Mouse (Mus musculus) spleen, postnatal 36 days (tissue): ENCODE measurements around the gene Rasa1.

Experiments
- DNase-seq, 2 experiments: peaks; one replicate each; pipeline ENCODE4 v3.0.0; 2022; ENCODE audit warnings: low spot score in 2 of 2, mixed read lengths in 1 of 2

The Rasa1 gene

GRCm38 (mm10) chr13:85288843-85289713 lies at the start of gene Rasa1:
Gene Rasa1, minus strand, starts transcription at chr13:85289130.
- peak; percentile 90 for DNase-seq

GRCm38 (mm10) chr13:85311547-85311946 lies 22.6 kb upstream of the Rasa1 start:
- no peak for DNase-seq

- no peak for DNase-seq
Measured at GRCm38 (mm10) chr13:85310968-85311367, 22.0 kb upstream of the Rasa1 start.

GRCm38 (mm10) chr13:85310483-85310882 lies 21.6 kb upstream of the Rasa1 start:
- DNase-seq, result no peak

GRCm38 (mm10) chr13:85306039-85306438 lies 17.1 kb upstream of the Rasa1 start:
- no peak for DNase-seq

GRCm38 (mm10) chr13:85290651-85291050 lies 1.7 kb upstream of the Rasa1 start:
- DNase-seq, result no peak

GRCm38 (mm10) chr13:85288574-85288842 lies 422 bp downstream of the Rasa1 start:
- no peak for DNase-seq

- peak in 1 of 2 experiments; percentile 18 for DNase-seq
Measured at GRCm38 (mm10) chr13:85287876-85288573, 905 bp downstream of the Rasa1 start.

- no peak for DNase-seq
Measured at GRCm38 (mm10) chr13:85282626-85283025, 6.3 kb downstream of the Rasa1 start.

- no peak for DNase-seq
Measured at GRCm38 (mm10) chr13:85278951-85279350, 10.0 kb downstream of the Rasa1 start.

- no peak for DNase-seq
Measured at GRCm38 (mm10) chr13:85274572-85274971, 14.4 kb downstream of the Rasa1 start.

GRCm38 (mm10) chr13:85273788-85274187 lies 15.1 kb downstream of the Rasa1 start:
- no peak for DNase-seq

GRCm38 (mm10) chr13:85238760-85239159 lies 50.2 kb downstream of the Rasa1 start:
- DNase-seq, result no peak

- no peak for DNase-seq
Measured at GRCm38 (mm10) chr13:85218656-85219055, 70.3 kb downstream of the Rasa1 start.

GRCm38 (mm10) chr13:85210353-85210752 lies 78.6 kb downstream of the Rasa1 start:
- no peak for DNase-seq

- no peak for DNase-seq
Measured at GRCm38 (mm10) chr13:85208656-85209055, 80.3 kb downstream of the Rasa1 start.

GRCm38 (mm10) chr13:85207493-85207892 lies 81.4 kb downstream of the Rasa1 start:
- DNase-seq, result no peak

GRCm38 (mm10) chr13:85191253-85191652 lies 97.7 kb downstream of the Rasa1 start:
- DNase-seq, result no peak

- DNase-seq, result peak; percentile 34 to 50
Measured at GRCm38 (mm10) chr13:85189644-85190121, 99.2 kb downstream of the Rasa1 start.

- peak; percentile 87 to 91 for DNase-seq
Measured at GRCm38 (mm10) chr13:85188903-85189643, 99.9 kb downstream of the Rasa1 start, which contains the start of gene Ccnh. Gene Ccnh, plus strand, starts transcription at chr13:85189408.
